Mouse (Mus musculus): Measurements from ENCODE around the gene E130116L18Rik. TPM values are rescaled to one million over a fixed set of nuclear protein-coding genes. Genes with fewer than 3 reads are reported as not detected.
"Not testable (repeated sequence)": the region's sequence is repeated elsewhere in the genome, so short reads cannot be mapped to it uniquely, and the experiment has no call there.

E130116L18Rik gene
- polyA plus RNA-seq, 1 experiment from 2014 or later: not detected

DNA sequence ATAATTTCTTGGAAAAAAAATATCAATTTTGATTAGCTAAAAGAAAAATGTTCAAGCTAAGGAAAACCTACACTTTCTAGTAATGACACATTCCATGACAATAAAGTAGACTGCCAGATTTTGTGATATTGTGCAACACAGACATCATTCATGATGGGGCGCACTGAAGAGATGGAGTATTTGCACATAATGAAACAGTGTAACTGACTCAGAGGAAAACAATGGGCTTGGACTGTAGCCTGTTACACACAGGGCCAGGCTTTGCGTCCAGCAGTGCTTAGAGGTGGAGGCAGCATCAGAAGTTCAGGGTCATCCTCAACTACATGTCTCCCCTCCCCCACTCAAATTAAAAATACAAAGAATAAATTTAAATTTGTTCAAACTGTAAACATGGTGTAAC is 32.4 kb downstream of the E130116L18Rik start:
- no peak for ATAC-seq (ENCODE audit: insufficient number of reproducible peaks, low FRiP score, low TSS enrichment, low read depth)

DNA sequence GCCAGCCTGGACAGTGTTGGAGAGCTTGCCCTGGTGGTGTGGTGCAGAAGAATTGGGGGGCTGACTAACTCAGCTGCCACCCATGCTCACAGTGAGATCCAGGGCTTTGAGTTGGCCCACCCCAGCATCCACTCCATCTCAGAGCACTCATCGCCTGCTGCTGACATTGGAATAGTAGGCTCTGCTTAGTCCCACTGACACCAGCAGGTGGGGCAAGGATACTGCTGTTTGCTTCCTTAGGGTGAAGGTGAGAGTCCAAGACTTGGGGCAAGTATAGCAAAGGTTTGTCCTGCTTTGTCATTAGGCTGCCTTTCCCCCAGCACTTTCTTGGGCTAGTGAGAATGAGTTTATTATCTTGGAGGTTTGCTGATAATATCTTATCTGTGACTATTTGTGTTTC is 34.2 kb downstream of the E130116L18Rik start:
- H3K9ac ChIP-seq (ENCODE audit: low read length): no peak overlapping the region
- no peaks in the 10 kb centered on the region for H3K27me3 ChIP-seq (ENCODE audit: control insufficient read depth, insufficient read depth, low read length)
- no peak for ATAC-seq (ENCODE audit: insufficient number of reproducible peaks, low FRiP score, low TSS enrichment, low read depth)
- WGBS: 47% methylated on average over 1 of the region's 1 CpGs
- no peak overlapping the region for H3K4me2 ChIP-seq (ENCODE audit: low read depth, severe bottlenecking)
- H3K36me3 ChIP-seq (ENCODE audit: control insufficient read depth, insufficient read depth, low read length): no peaks in the 10 kb centered on the region
- DNase-seq (ENCODE audit: low spot score): no peak
- H3K4me3 ChIP-seq (ENCODE audit: low read depth, low read length): no peak overlapping the region
- no peaks in the 10 kb centered on the region for H3K9me3 ChIP-seq (ENCODE audit: control insufficient read depth, low read length)
- H3K4me1 ChIP-seq (ENCODE audit: control insufficient read depth, insufficient read depth, low read length): no peaks in the 10 kb centered on the region
- H3K27ac ChIP-seq (replicated peaks; ENCODE audit: low read depth, low read length): no peak overlapping the region

More for the DNA sequence above, 32.4 kb downstream of the E130116L18Rik start:
- Histone ChIP-seq H3K4me2 (ENCODE audit: low read depth, severe bottlenecking) (no peak overlapping the region), H3K27me3 (ENCODE audit: control insufficient read depth, insufficient read depth, low read length) (no peaks in the 10 kb centered on the region), H3K9ac (ENCODE audit: low read length) (no peak overlapping the region), H3K36me3 (ENCODE audit: control insufficient read depth, insufficient read depth, low read length) (no peaks in the 10 kb centered on the region), H3K9me3 (ENCODE audit: control insufficient read depth, low read length) (no peaks in the 10 kb centered on the region), H3K4me3 (ENCODE audit: low read depth, low read length) (no peak overlapping the region), H3K4me1 (ENCODE audit: control insufficient read depth, insufficient read depth, low read length) (no peaks in the 10 kb centered on the region), H3K27ac (replicated peaks; ENCODE audit: low read depth, low read length) (no peak overlapping the region)
- 92% methylated on average over 2 of the region's 2 CpGs for WGBS
- no peak for DNase-seq (ENCODE audit: low spot score)

DNA sequence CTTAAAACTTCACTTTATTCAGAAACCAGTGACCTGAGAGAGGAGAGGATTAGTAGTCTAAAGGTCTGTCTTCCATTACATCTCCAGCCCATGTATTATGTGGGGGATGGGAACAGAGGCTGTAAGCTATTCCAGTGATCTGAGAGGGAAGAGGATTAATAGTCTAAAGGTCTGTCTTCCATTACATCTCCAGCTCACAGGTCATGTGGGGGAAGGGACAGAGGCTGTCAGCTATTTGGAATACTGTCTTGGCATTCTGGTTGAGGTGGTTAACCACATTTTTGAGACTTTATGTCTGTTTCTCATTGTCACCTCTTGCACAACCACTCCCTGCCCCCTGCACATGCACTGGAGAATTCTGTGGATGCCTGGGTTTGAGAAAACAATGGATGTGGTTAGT is 35.2 kb downstream of the E130116L18Rik start:
- ATAC-seq (ENCODE audit: insufficient number of reproducible peaks, low FRiP score, low TSS enrichment, low read depth) (no peak), DNase-seq (ENCODE audit: low spot score) (no peak)
- H3K9me3 ChIP-seq (ENCODE audit: control insufficient read depth, low read length): no peaks in the 10 kb centered on the region
- no peaks in the 10 kb centered on the region for H3K36me3 ChIP-seq (ENCODE audit: control insufficient read depth, insufficient read depth, low read length)
- no peak overlapping the region for H3K4me2 ChIP-seq (ENCODE audit: low read depth, severe bottlenecking)
- H3K4me1 ChIP-seq (ENCODE audit: control insufficient read depth, insufficient read depth, low read length): no peaks in the 10 kb centered on the region
- H3K4me3 ChIP-seq (ENCODE audit: low read depth, low read length): no peak overlapping the region
- no peaks in the 10 kb centered on the region for H3K27me3 ChIP-seq (ENCODE audit: control insufficient read depth, insufficient read depth, low read length)
- no peak overlapping the region for H3K9ac ChIP-seq (ENCODE audit: low read length)
- no peak overlapping the region for H3K27ac ChIP-seq (replicated peaks; ENCODE audit: low read depth, low read length)

DNA sequence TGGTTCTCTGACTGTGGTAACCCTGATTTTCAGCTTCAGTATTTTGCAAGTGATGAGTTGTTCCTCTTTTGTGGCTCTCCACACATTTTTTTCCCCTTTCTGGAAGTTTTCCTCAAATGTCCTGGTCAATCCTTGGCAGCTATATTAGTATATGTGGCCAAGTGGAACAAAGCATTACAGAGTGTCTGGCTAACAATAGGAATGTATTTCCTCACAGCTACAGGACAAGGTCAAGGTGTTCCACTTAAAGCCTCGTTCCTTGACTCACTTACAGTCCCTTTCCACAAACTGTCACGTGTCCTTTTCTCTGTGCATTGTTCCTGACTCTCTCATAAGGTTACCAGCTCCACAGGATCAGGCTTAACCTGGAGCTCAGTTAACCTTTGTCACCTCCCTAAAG is 38.4 kb downstream of the E130116L18Rik start:
- no peak for DNase-seq (ENCODE audit: low spot score)
- no peak overlapping the region for H3K4me3 ChIP-seq (ENCODE audit: low read depth, low read length)
- H3K27ac ChIP-seq (replicated peaks; ENCODE audit: low read depth, low read length): no peak overlapping the region
- no peaks in the 10 kb centered on the region for H3K36me3 ChIP-seq (ENCODE audit: control insufficient read depth, insufficient read depth, low read length)
- no peaks in the 10 kb centered on the region for H3K27me3 ChIP-seq (ENCODE audit: control insufficient read depth, insufficient read depth, low read length)
- no peak overlapping the region for H3K4me2 ChIP-seq (ENCODE audit: low read depth, severe bottlenecking)
- H3K9me3 ChIP-seq (ENCODE audit: control insufficient read depth, low read length): no peaks in the 10 kb centered on the region
- no peak overlapping the region for H3K9ac ChIP-seq (ENCODE audit: low read length)
- H3K4me1 ChIP-seq (ENCODE audit: control insufficient read depth, insufficient read depth, low read length): 0 out of 2 replicates have a peak, but pooled peaks cover 2% of the 10 kb centered on the region
- WGBS: 63% methylated on average over 2 of the region's 2 CpGs
- ATAC-seq (ENCODE audit: insufficient number of reproducible peaks, low FRiP score, low TSS enrichment, low read depth): no peak

DNA sequence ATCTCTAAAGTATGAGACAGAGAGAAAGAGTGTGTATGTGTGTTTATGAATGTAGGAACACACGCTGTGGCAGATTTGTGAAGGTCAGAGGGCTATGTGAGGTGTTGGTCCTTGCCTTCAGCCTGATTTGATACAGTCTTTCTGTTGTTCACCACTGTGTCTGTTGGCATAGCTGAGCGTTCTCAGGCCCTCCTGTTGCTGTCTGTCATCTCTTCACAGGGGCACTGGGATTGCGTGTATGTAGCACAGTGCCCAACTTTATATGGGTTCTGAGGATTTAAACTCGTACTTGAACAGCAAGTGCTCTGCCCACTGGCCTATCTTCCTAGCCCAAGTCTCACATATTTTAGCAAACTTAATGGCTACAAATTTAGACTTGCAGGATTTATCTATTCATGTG is 39.4 kb downstream of the E130116L18Rik start:
- no peak overlapping the region for H3K9ac ChIP-seq (ENCODE audit: low read length)
- ATAC-seq (ENCODE audit: insufficient number of reproducible peaks, low FRiP score, low TSS enrichment, low read depth) (no peak), DNase-seq (ENCODE audit: low spot score) (no peak)
- no peaks in the 10 kb centered on the region for H3K36me3 ChIP-seq (ENCODE audit: control insufficient read depth, insufficient read depth, low read length)
- H3K4me3 ChIP-seq (ENCODE audit: low read depth, low read length): no peak overlapping the region
- 92% methylated on average over 4 of the region's 4 CpGs for WGBS
- no peaks in the 10 kb centered on the region for H3K9me3 ChIP-seq (ENCODE audit: control insufficient read depth, low read length)
- 0 out of 2 replicates have a peak, but pooled peaks cover 2% of the 10 kb centered on the region for H3K4me1 ChIP-seq (ENCODE audit: control insufficient read depth, insufficient read depth, low read length)
- no peaks in the 10 kb centered on the region for H3K27me3 ChIP-seq (ENCODE audit: control insufficient read depth, insufficient read depth, low read length)
- H3K4me2 ChIP-seq (ENCODE audit: low read depth, severe bottlenecking): no peak overlapping the region
- no peak overlapping the region for H3K27ac ChIP-seq (replicated peaks; ENCODE audit: low read depth, low read length)

DNA sequence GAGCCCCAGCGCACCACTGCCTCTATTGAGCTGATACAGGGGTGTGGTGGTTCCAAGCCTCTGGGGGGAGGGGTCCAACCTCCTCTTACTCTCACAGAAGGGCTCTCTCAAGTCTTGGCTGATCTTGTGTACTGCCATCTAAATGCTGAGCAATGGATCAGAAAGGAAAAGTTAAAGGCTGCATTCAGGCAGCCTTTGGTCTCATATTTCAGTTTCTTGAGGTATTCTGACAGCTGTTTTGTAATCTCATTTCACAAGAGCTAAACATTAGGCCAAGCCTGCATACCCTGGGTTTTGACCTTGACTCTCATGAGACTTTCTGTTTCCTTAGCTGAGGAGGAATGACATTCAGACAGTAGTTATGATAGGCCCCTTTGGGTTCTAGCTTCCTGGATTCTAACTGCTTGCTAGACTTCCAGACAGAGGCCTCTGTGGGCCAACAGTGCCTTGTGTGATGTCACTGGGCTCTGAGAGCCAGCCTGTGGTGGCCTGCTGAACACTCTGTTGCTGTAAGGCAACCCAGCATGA is 41.9 kb downstream of the E130116L18Rik start, which contains the start of gene Galntl5:
TSS of gene Galntl5 (plus strand) at position 457 of the 528 bp plus-strand sequence.
- DNase-seq (ENCODE audit: low spot score) (no peak), ATAC-seq (ENCODE audit: insufficient number of reproducible peaks, low FRiP score, low TSS enrichment, low read depth) (peak; percentile 26; the same call in 1 of the 2 replicates)
- 96% methylated on average over 1 of the region's 1 CpGs for WGBS
- Histone ChIP-seq H3K27me3 (ENCODE audit: control insufficient read depth, insufficient read depth, low read length) (no peaks in the 10 kb centered on the region), H3K9ac (ENCODE audit: low read length) (no peak within 1 kb of the TSS), H3K4me3 (ENCODE audit: low read depth, low read length) (no peak within 1 kb of the TSS), H3K9me3 (ENCODE audit: control insufficient read depth, low read length) (no peaks in the 10 kb centered on the region), H3K27ac (replicated peaks; ENCODE audit: low read depth, low read length) (no peak within 1 kb of the TSS), H3K36me3 (ENCODE audit: control insufficient read depth, insufficient read depth, low read length) (no peaks in the 10 kb centered on the region), H3K4me2 (ENCODE audit: low read depth, severe bottlenecking) (no peak within 1 kb of the TSS), H3K4me1 (ENCODE audit: control insufficient read depth, insufficient read depth, low read length) (0 out of 2 replicates have a peak, but pooled peaks cover 2% of the 10 kb centered on the region)

DNA sequence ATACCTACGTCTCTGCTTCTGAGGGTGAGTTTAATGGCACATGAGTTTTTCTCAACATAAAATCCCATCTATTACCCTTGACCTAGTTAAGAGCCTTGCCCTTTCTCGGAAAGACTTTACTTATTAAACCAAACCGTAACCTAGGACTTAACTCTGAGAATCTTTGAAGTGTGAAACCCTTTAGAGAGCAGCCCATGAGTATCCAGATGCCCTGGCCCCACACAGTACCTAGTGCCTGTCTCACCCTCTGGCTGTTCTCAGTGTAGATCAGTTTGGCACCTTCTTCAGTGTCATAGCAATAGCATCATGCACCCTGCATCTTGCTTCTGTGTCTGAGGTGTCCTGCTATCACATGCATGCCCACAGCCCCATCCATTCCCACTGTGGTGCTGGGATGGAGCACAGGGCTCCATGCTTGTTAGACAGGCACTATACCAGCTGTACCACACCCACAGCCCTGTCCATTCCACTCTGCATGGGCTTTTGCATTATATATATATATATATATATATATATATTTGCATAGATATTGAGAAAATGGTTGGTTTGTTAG is 42.9 kb downstream of the E130116L18Rik start:
- no peaks in the 10 kb centered on the region for H3K9me3 ChIP-seq (ENCODE audit: control insufficient read depth, low read length)
- no peak overlapping the region for H3K9ac ChIP-seq (ENCODE audit: low read length)
- DNase-seq (ENCODE audit: low spot score): no peak
- no peak overlapping the region for H3K4me3 ChIP-seq (ENCODE audit: low read depth, low read length)
- 0 out of 2 replicates have a peak, but pooled peaks cover 2% of the 10 kb centered on the region for H3K4me1 ChIP-seq (ENCODE audit: control insufficient read depth, insufficient read depth, low read length)
- 84% methylated on average over 3 of the region's 3 CpGs for WGBS
- ATAC-seq (ENCODE audit: insufficient number of reproducible peaks, low FRiP score, low TSS enrichment, low read depth): no peak
- no peak overlapping the region for H3K27ac ChIP-seq (replicated peaks; ENCODE audit: low read depth, low read length)
- H3K27me3 ChIP-seq (ENCODE audit: control insufficient read depth, insufficient read depth, low read length): no peaks in the 10 kb centered on the region
- H3K4me2 ChIP-seq (ENCODE audit: low read depth, severe bottlenecking): no peak overlapping the region
- H3K36me3 ChIP-seq (ENCODE audit: control insufficient read depth, insufficient read depth, low read length): no peaks in the 10 kb centered on the region

DNA sequence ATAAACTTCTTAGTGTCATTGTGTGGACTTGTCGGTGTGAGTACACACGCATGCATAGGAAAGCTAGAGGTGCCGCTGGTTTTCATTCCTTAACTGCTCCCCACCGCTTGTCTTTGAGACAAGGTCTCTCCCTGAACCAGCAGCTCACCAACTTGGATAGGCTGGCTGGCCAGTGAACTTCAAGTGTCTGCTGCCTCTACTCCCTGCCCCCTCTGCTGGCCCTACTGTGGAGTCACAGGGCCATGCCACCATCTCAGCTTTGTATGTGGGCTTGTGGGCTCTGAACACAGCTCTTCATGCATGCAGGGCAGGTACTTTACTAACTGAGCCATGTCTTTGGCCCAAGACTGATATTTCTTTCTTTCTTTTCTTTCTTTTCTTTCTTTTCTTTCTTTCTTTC is 43.7 kb downstream of the E130116L18Rik start:
- H3K27ac ChIP-seq (replicated peaks; ENCODE audit: low read depth, low read length): no peak overlapping the region
- H3K4me1 ChIP-seq (ENCODE audit: control insufficient read depth, insufficient read depth, low read length): 0 out of 2 replicates have a peak, but pooled peaks cover 2% of the 10 kb centered on the region
- 92% methylated on average over 4 of the region's 4 CpGs for WGBS
- no peaks in the 10 kb centered on the region for H3K9me3 ChIP-seq (ENCODE audit: control insufficient read depth, low read length)
- no peaks in the 10 kb centered on the region for H3K27me3 ChIP-seq (ENCODE audit: control insufficient read depth, insufficient read depth, low read length)
- no peaks in the 10 kb centered on the region for H3K36me3 ChIP-seq (ENCODE audit: control insufficient read depth, insufficient read depth, low read length)
- no peak overlapping the region for H3K4me2 ChIP-seq (ENCODE audit: low read depth, severe bottlenecking)
- no peak overlapping the region for H3K9ac ChIP-seq (ENCODE audit: low read length)
- H3K4me3 ChIP-seq (ENCODE audit: low read depth, low read length): no peak overlapping the region
- no peak for DNase-seq (ENCODE audit: low spot score)
- no peak for ATAC-seq (ENCODE audit: insufficient number of reproducible peaks, low FRiP score, low TSS enrichment, low read depth)

DNA sequence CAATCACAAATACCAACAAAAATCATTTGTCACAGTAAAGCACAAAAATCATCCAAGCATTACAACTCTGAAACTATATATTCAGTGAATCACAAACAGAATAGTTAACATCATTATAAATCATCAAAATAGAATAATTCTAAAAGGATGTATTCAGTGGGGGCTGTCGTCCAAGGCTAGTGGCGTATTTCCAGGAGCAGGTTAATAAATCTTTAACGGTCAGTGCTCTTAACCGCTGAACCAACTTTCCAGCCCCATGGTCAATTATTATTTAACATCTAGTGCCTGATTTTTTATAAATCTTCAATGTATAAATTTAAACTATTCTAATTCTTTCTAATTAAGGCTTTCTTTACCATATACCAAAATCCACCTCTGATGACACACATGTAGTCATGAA is 44.4 kb downstream of the E130116L18Rik start:
- ATAC-seq (ENCODE audit: insufficient number of reproducible peaks, low FRiP score, low TSS enrichment, low read depth); H3K9ac ChIP-seq (ENCODE audit: low read length); H3K36me3 ChIP-seq (ENCODE audit: control insufficient read depth, insufficient read depth, low read length); H3K4me2 ChIP-seq (ENCODE audit: low read depth, severe bottlenecking); H3K9me3 ChIP-seq (ENCODE audit: control insufficient read depth, low read length); H3K4me1 ChIP-seq (ENCODE audit: control insufficient read depth, insufficient read depth, low read length); H3K27ac ChIP-seq (replicated peaks; ENCODE audit: low read depth, low read length); H3K27me3 ChIP-seq (ENCODE audit: control insufficient read depth, insufficient read depth, low read length); H3K4me3 ChIP-seq (ENCODE audit: low read depth, low read length); DNase-seq (ENCODE audit: low spot score): not testable (repeated sequence)
- 86% methylated on average over 4 of the region's 4 CpGs for WGBS

Data from limb, embryonic 11.5 days (tissue).